Mouse (Mus musculus) frontal cortex, postnatal 25 days (tissue): Measurements from ENCODE around the gene Ccdc103.

Source experiments
- DNase-seq, 2 experiments: peaks; one replicate each; pipeline ENCODE4 v3.0.0; 2022; ENCODE audit warnings: low spot score in 2 of 2

Ccdc103 gene

GRCm38 (mm10) chr11:102890096-102890495, 9.1 kb downstream of the Ccdc103 start:
- no peak for DNase-seq

GRCm38 (mm10) chr11:102893015-102893651, 12.1 kb downstream of the Ccdc103 start:
- DNase-seq: no peak

GRCm38 (mm10) chr11:102894716-102895115, 13.7 kb downstream of the Ccdc103 start:
- no peak for DNase-seq

GRCm38 (mm10) chr11:102895779-102896178, 14.8 kb downstream of the Ccdc103 start:
- no peak for DNase-seq

- DNase-seq: no peak
Observed at GRCm38 (mm10) chr11:102896641-102897040, 15.6 kb downstream of the Ccdc103 start.

- no peak for DNase-seq
Observed at GRCm38 (mm10) chr11:102898408-102898807, 17.4 kb downstream of the Ccdc103 start.

- DNase-seq: peak; percentile 73 to 78
Observed at GRCm38 (mm10) chr11:102900763-102901162, 19.8 kb downstream of the Ccdc103 start, which contains the start of gene Gfap. TSS of gene Gfap (minus strand) at chr11:102900912.

- no peak for DNase-seq
Observed at GRCm38 (mm10) chr11:102901199-102901598, 20.2 kb downstream of the Ccdc103 start.

GRCm38 (mm10) chr11:102902107-102902506, 21.1 kb downstream of the Ccdc103 start:
- no peak for DNase-seq

- DNase-seq: no peak
Observed at GRCm38 (mm10) chr11:102903654-102904053, 22.6 kb downstream of the Ccdc103 start.

- DNase-seq: no peak
Observed at GRCm38 (mm10) chr11:102911376-102911775, 30.4 kb downstream of the Ccdc103 start.

GRCm38 (mm10) chr11:102915380-102915779, 34.4 kb downstream of the Ccdc103 start:
- no peak for DNase-seq

GRCm38 (mm10) chr11:102918077-102918476, 37.1 kb downstream of the Ccdc103 start:
- DNase-seq: no peak

- no peak for DNase-seq
Observed at GRCm38 (mm10) chr11:102921491-102921890, 40.5 kb downstream of the Ccdc103 start.

- peak; percentile 83 to 87 for DNase-seq
Observed at GRCm38 (mm10) chr11:102924557-102925350, 43.8 kb downstream of the Ccdc103 start, which contains the start of gene Kif18b. TSS of gene Kif18b (minus strand) at chr11:102925124.

GRCm38 (mm10) chr11:102925351-102925717, 44.3 kb downstream of the Ccdc103 start:
- DNase-seq: no peak

GRCm38 (mm10) chr11:102930672-102931071, 49.7 kb downstream of the Ccdc103 start:
- no peak for DNase-seq
